Mouse (Mus musculus) lung, postnatal 36 days (tissue): ENCODE results near the gene Ylpm1.

Experiments used
- DNase-seq: peaks from one replicate; pipeline ENCODE4 v3.0.0; 2022; ENCODE audit warnings: mixed read lengths

Ylpm1 gene

GRCm38 (mm10) chr12:84996083-84996496, at the start of gene Ylpm1:
Ylpm1 (plus strand) TSS chr12:84996321.
- DNase-seq: peak; percentile 98

GRCm38 (mm10) chr12:84947894-84948583, 48.1 kb upstream of the Ylpm1 start:
- DNase-seq: no peak

- no peak for DNase-seq
These were observed 47.4 kb upstream of the Ylpm1 start for GRCm38 (mm10) chr12:84948584-84949285.

- peak; percentile 73 for DNase-seq
These were observed 45.4 kb upstream of the Ylpm1 start for GRCm38 (mm10) chr12:84950763-84951162.

- DNase-seq: no peak
These were observed 44.6 kb upstream of the Ylpm1 start for GRCm38 (mm10) chr12:84951531-84951930.

GRCm38 (mm10) chr12:84952351-84952750, 43.8 kb upstream of the Ylpm1 start:
- DNase-seq: peak; percentile 56

- peak; percentile 72 for DNase-seq
These were observed 39.8 kb upstream of the Ylpm1 start for GRCm38 (mm10) chr12:84956317-84956716.

- DNase-seq: no peak
These were observed 37.2 kb upstream of the Ylpm1 start for GRCm38 (mm10) chr12:84958794-84959356.

- DNase-seq: no peak
These were observed 33.5 kb upstream of the Ylpm1 start for GRCm38 (mm10) chr12:84962606-84963005.

- no peak for DNase-seq
These were observed 27.1 kb upstream of the Ylpm1 start for GRCm38 (mm10) chr12:84968831-84969655.

- no peak for DNase-seq
These were observed 26.3 kb upstream of the Ylpm1 start for GRCm38 (mm10) chr12:84969656-84970427.

GRCm38 (mm10) chr12:84970428-84971096, 25.6 kb upstream of the Ylpm1 start, which contains the start of the genes Fcf1 and Arel1:
Fcf1 (plus strand) TSS chr12:84970897.
Arel1 (minus strand) TSS chr12:84970900.
- DNase-seq: peak; percentile 95

- no peak for DNase-seq
These were observed 16.8 kb upstream of the Ylpm1 start for GRCm38 (mm10) chr12:84979264-84979862.

- DNase-seq: no peak
These were observed 6.7 kb upstream of the Ylpm1 start for GRCm38 (mm10) chr12:84989456-84989855.

GRCm38 (mm10) chr12:84995112-84995761, 884 bp upstream of the Ylpm1 start:
- DNase-seq: no peak

- DNase-seq: no peak
These were observed 629 bp downstream of the Ylpm1 start for GRCm38 (mm10) chr12:84996501-84997398.

- no peak for DNase-seq
These were observed 2.9 kb downstream of the Ylpm1 start for GRCm38 (mm10) chr12:84999053-84999452.

- no peak for DNase-seq
These were observed 10.1 kb downstream of the Ylpm1 start for GRCm38 (mm10) chr12:85006206-85006605.

GRCm38 (mm10) chr12:85007021-85007420, 10.9 kb downstream of the Ylpm1 start:
- no peak for DNase-seq
